Mouse (Mus musculus): ENCODE data around the gene Gm6482.
"Not testable (repeated sequence)": the region's sequence is repeated elsewhere in the genome, so short reads cannot be mapped to it uniquely, and the experiment has no call there.

DNA sequence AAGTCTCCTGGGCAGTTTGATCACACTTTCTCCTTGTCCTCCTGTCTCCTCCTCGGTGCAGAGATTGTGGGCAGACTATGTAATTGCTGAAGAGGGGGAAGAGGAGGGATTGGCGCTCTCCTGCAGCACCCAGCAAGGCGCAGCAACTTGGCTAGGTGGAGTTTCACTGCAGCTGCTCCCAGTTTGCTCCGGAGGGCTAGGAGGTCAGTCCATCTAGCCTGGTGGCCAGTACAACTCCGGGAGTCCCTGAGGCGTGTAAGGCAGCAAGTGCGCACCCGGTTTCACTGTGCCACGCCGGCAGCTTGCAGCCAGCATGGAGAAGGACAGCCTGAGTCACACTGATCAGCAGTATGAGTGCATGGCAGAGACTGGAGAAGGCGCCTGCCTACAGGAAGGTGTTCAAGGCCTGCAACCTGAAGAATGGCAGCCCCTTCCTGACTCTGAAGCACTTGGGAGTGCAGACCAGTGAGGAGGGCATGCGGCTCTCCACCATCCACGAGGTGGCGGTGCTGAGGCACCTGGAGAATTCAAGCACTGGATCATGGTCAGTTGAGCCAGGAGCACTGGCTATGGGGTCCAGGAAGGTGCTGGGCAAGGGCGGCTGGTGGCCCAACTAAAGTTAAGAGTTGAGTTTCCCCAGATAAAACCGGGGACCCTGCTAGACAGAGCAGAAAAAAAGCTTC, 17.5 kb upstream of the Gm6482 start:
- not testable (repeated sequence) for TF ChIP-seq ZNF384 (IDR thresholded peaks at IDR 0.05; ENCODE audit: low read depth, low read length); MAFK (IDR thresholded peaks at IDR 0.05; ENCODE audit: insufficient read depth, low read depth, low read length); HCFC1 (IDR thresholded peaks at IDR 0.05; ENCODE audit: borderline replicate concordance, insufficient read depth, low read length); CHD2 (IDR thresholded peaks at IDR 0.05; ENCODE audit: low read depth, low read length); ZC3H11A (IDR thresholded peaks at IDR 0.05; ENCODE audit: borderline replicate concordance, low read depth, low read length)

Data from ES-E14 (cell line).